Mouse (Mus musculus): ENCODE measurements around the gene Nr2f1. TPM values are rescaled to one million over a fixed set of nuclear protein-coding genes. Genes with fewer than 3 reads are reported as not detected.

Nr2f1 gene
- polyA plus RNA-seq, 1 experiment from 2014 or later: 67.5 TPM

GRCm38 (mm10) chr13:78171984-78172636 lies 27.4 kb downstream of the Nr2f1 start:
- Histone ChIP-seq H3K27me3 (ENCODE audit: control insufficient read depth, insufficient read depth, low read length) (peaks cover 81% of the 10 kb centered on the region), H3K9ac (replicated peaks; ENCODE audit: low read length) (no peak overlapping the region; the same call in 1 of the 2 replicates)
- ATAC-seq (ENCODE audit: low FRiP score, low TSS enrichment): no peak

GRCm38 (mm10) chr13:78171320-78171719 lies 28.2 kb downstream of the Nr2f1 start:
- H3K4me1 ChIP-seq (ENCODE audit: control insufficient read depth, insufficient read depth, low read length): no peaks in the 10 kb centered on the region
- H3K36me3 ChIP-seq (ENCODE audit: control insufficient read depth, insufficient read depth, low read length): no peaks in the 10 kb centered on the region
- peaks cover 78% of the 10 kb centered on the region for H3K27me3 ChIP-seq (ENCODE audit: control insufficient read depth, insufficient read depth, low read length)
- no peak overlapping the region for H3K9ac ChIP-seq (replicated peaks; ENCODE audit: low read length)
- peak overlapping the region; percentile 19; the same call in 1 of the 2 replicates for H3K4me3 ChIP-seq (replicated peaks; ENCODE audit: low read depth, low read length)
- ATAC-seq (ENCODE audit: low FRiP score, low TSS enrichment): no peak
- 3% methylated on average over 15 of the region's 15 CpGs for WGBS
- peak overlapping the region; percentile 58 for H3K27ac ChIP-seq (replicated peaks; ENCODE audit: low read depth, low read length)
- no peaks in the 10 kb centered on the region for H3K9me3 ChIP-seq (ENCODE audit: control insufficient read depth, low read length)
- peak; percentile 54 for DNase-seq
- H3K4me2 ChIP-seq (ENCODE audit: low read length): peak overlapping the region; percentile 48

More at GRCm38 (mm10) chr13:78171984-78172636, 27.4 kb downstream of the Nr2f1 start:
- peak; percentile 72 for DNase-seq
- 2% methylated on average over 17 of the region's 17 CpGs for WGBS
- no peaks in the 10 kb centered on the region for H3K9me3 ChIP-seq (ENCODE audit: control insufficient read depth, low read length)
- H3K4me3 ChIP-seq (replicated peaks; ENCODE audit: low read depth, low read length): peak overlapping the region; percentile 1; the same call in 1 of the 2 replicates
- no peaks in the 10 kb centered on the region for H3K36me3 ChIP-seq (ENCODE audit: control insufficient read depth, insufficient read depth, low read length)
- H3K27ac ChIP-seq (replicated peaks; ENCODE audit: low read depth, low read length): peak overlapping the region; percentile 58; the same call in 1 of the 2 replicates
- peak overlapping the region; percentile 48 for H3K4me2 ChIP-seq (ENCODE audit: low read length)
- no peaks in the 10 kb centered on the region for H3K4me1 ChIP-seq (ENCODE audit: control insufficient read depth, insufficient read depth, low read length)

- DNase-seq (no peak), ATAC-seq (ENCODE audit: low FRiP score, low TSS enrichment) (no peak)
- no peaks in the 10 kb centered on the region for H3K4me1 ChIP-seq (ENCODE audit: control insufficient read depth, insufficient read depth, low read length)
- no peaks in the 10 kb centered on the region for H3K36me3 ChIP-seq (ENCODE audit: control insufficient read depth, insufficient read depth, low read length)
- H3K4me2 ChIP-seq (ENCODE audit: low read length): no peak overlapping the region
- H3K27ac ChIP-seq (replicated peaks; ENCODE audit: low read depth, low read length): no peak overlapping the region
- H3K4me3 ChIP-seq (replicated peaks; ENCODE audit: low read depth, low read length): no peak overlapping the region
- WGBS: 17% methylated on average over 4 of the region's 4 CpGs
- no peaks in the 10 kb centered on the region for H3K9me3 ChIP-seq (ENCODE audit: control insufficient read depth, low read length)
- peaks cover 67% of the 10 kb centered on the region for H3K27me3 ChIP-seq (ENCODE audit: control insufficient read depth, insufficient read depth, low read length)
- H3K9ac ChIP-seq (replicated peaks; ENCODE audit: low read length): no peak overlapping the region
These were observed 31.4 kb downstream of the Nr2f1 start for GRCm38 (mm10) chr13:78168166-78168565.

- no peak overlapping the region; the same call in 1 of the 2 replicates for H3K9ac ChIP-seq (replicated peaks; ENCODE audit: low read length)
- H3K9me3 ChIP-seq (ENCODE audit: control insufficient read depth, low read length): no peaks in the 10 kb centered on the region
- H3K4me2 ChIP-seq (ENCODE audit: low read length): peak overlapping the region; percentile 85
- no peaks in the 10 kb centered on the region for H3K36me3 ChIP-seq (ENCODE audit: control insufficient read depth, insufficient read depth, low read length)
- no peak overlapping the region for H3K4me3 ChIP-seq (replicated peaks; ENCODE audit: low read depth, low read length)
- 0 out of 2 replicates have a peak, but pooled peaks cover 6% of the 10 kb centered on the region for H3K4me1 ChIP-seq (ENCODE audit: control insufficient read depth, insufficient read depth, low read length)
- ATAC-seq (ENCODE audit: low FRiP score, low TSS enrichment): no peak
- H3K27me3 ChIP-seq (ENCODE audit: control insufficient read depth, insufficient read depth, low read length): peaks cover 46% of the 10 kb centered on the region
- DNase-seq: no peak
- peak overlapping the region; percentile 41; the same call in 1 of the 2 replicates for H3K27ac ChIP-seq (replicated peaks; ENCODE audit: low read depth, low read length)
These were observed 34.6 kb downstream of the Nr2f1 start for GRCm38 (mm10) chr13:78164941-78165340.

GRCm38 (mm10) chr13:78163087-78163958 lies 36.2 kb downstream of the Nr2f1 start:
- Histone ChIP-seq H3K9me3 (ENCODE audit: control insufficient read depth, low read length) (no peaks in the 10 kb centered on the region), H3K4me3 (replicated peaks; ENCODE audit: low read depth, low read length) (peak overlapping the region; percentile 62), H3K4me1 (ENCODE audit: control insufficient read depth, insufficient read depth, low read length) (0 out of 2 replicates have a peak, but pooled peaks cover 6% of the 10 kb centered on the region), H3K27me3 (ENCODE audit: control insufficient read depth, insufficient read depth, low read length) (peaks cover 31% of the 10 kb centered on the region), H3K4me2 (ENCODE audit: low read length) (peak overlapping the region; percentile 85), H3K27ac (replicated peaks; ENCODE audit: low read depth, low read length) (peak overlapping the region; percentile 94), H3K9ac (replicated peaks; ENCODE audit: low read length) (peak overlapping the region; percentile 73), H3K36me3 (ENCODE audit: control insufficient read depth, insufficient read depth, low read length) (no peaks in the 10 kb centered on the region)
- DNase-seq (peak; percentile 89), ATAC-seq (ENCODE audit: low FRiP score, low TSS enrichment) (peak; percentile 89)
- under 1% methylated on average over 86 of the region's 86 CpGs for WGBS

- 0 out of 2 replicates have a peak, but pooled peaks cover 6% of the 10 kb centered on the region for H3K4me1 ChIP-seq (ENCODE audit: control insufficient read depth, insufficient read depth, low read length)
- H3K9me3 ChIP-seq (ENCODE audit: control insufficient read depth, low read length): no peaks in the 10 kb centered on the region
- H3K4me2 ChIP-seq (ENCODE audit: low read length): peak overlapping the region; percentile 14
- peaks cover 21% of the 10 kb centered on the region for H3K27me3 ChIP-seq (ENCODE audit: control insufficient read depth, insufficient read depth, low read length)
- WGBS: 17% methylated on average over 2 of the region's 2 CpGs
- no peak overlapping the region for H3K27ac ChIP-seq (replicated peaks; ENCODE audit: low read depth, low read length)
- no peak overlapping the region for H3K9ac ChIP-seq (replicated peaks; ENCODE audit: low read length)
- no peaks in the 10 kb centered on the region for H3K36me3 ChIP-seq (ENCODE audit: control insufficient read depth, insufficient read depth, low read length)
- peak; percentile 84 for DNase-seq
- H3K4me3 ChIP-seq (replicated peaks; ENCODE audit: low read depth, low read length): no peak overlapping the region
- ATAC-seq (ENCODE audit: low FRiP score, low TSS enrichment): peak; percentile 59
These were observed 37.4 kb downstream of the Nr2f1 start for GRCm38 (mm10) chr13:78162149-78162548.

- Histone ChIP-seq H3K4me2 (ENCODE audit: low read length) (no peak overlapping the region), H3K9ac (replicated peaks; ENCODE audit: low read length) (no peak overlapping the region), H3K36me3 (ENCODE audit: control insufficient read depth, insufficient read depth, low read length) (no peaks in the 10 kb centered on the region), H3K27me3 (ENCODE audit: control insufficient read depth, insufficient read depth, low read length) (no peaks in the 10 kb centered on the region), H3K9me3 (ENCODE audit: control insufficient read depth, low read length) (no peaks in the 10 kb centered on the region), H3K4me3 (replicated peaks; ENCODE audit: low read depth, low read length) (no peak overlapping the region), H3K4me1 (ENCODE audit: control insufficient read depth, insufficient read depth, low read length) (0 out of 2 replicates have a peak, but pooled peaks cover 6% of the 10 kb centered on the region), H3K27ac (replicated peaks; ENCODE audit: low read depth, low read length) (no peak overlapping the region)
- DNase-seq (no peak), ATAC-seq (ENCODE audit: low FRiP score, low TSS enrichment) (no peak)
- WGBS: 89% methylated on average over 5 of the region's 5 CpGs
These were observed 42.1 kb downstream of the Nr2f1 start for GRCm38 (mm10) chr13:78157465-78157864.
